Mouse (Mus musculus) megakaryocyte, adult 5-6 weeks (primary cell): ENCODE data around the gene Gm6899. TPM values are rescaled to one million over a fixed set of nuclear protein-coding genes. Genes with fewer than 3 reads are reported as not detected.

Experiments used
- ATAC-seq: 2 replicates; pipeline ENCODE4 v1.8.0; 2016; ENCODE audit warnings: mild to moderate bottlenecking, inconsistent platforms; ENCODE audit not compliant: poor library complexity, severe bottlenecking
- total RNA-seq, 2 experiments: library from RNA; stranded (forward) in 1 of 2; stranded (reverse) in 1 of 2; fragments of 153-499, 151-499 nt in 1 of 2; fragments of 221-1000, 200-1000 nt in 1 of 2; gene quantifications; 2 replicates each; pipeline versions ENCODE4 v1.2.3 to v1.2.4; 2015 to 2017

Gm6899 gene
- total RNA-seq, 2 experiments from 2014 or later: not detected

DNA sequence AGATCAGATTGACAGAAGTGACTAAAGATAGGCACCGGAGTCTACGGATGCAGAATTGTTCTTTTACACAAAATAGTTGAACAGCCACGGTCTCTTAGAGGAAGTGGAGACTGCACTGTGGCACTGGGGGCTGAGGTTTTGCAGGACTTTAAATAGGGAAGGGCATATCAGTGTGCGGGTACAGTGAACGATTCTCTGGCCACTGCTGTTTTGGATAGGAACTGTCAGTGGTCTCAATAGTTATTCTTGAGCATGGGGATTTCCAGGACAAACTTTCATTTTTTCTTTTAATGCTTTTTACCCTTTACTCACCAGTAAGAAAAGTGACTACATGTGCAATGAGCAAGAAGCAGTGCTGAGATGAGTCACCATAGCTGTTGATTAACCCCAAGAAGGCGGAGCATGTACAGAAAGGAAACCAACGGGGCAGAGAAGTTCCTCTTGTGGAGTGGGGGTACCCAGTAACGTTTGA lies 47.3 kb downstream of the Gm6899 start:
- peak; percentile 98 for ATAC-seq

DNA sequence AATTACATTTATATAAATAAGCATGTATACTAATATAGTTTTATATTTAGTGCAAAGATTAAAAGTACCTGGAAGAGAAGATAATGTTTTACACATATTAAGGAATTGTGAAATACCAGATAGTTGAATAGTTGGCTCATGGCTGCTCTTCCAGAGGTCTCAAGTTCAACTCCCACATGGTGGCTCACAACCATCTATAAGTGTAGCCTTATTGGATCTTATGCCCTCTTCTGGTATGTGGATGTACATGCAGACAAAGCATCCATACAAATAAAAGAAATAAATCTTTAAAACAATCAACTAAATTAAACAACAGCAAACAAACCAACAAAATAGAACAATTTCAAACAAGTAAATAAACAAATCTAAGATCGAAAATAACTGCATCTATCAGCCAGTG lies 49.1 kb downstream of the Gm6899 start:
- no peak for ATAC-seq

Other genes starting within 250 kb of the Gm6899 start
- gene Fancl, start 207.1 kb upstream of the Gm6899 start, total RNA-seq (2015): 23.4 and 26.4 TPM in 2 replicates
- 44.8 and 48.2 TPM in 2 replicates for gene Fancl, start 207.1 kb upstream of the Gm6899 start, total RNA-seq (2017)
- gene Vrk2, start 758 bp downstream of the Gm6899 start, total RNA-seq (2015): 84.0 and 91.6 TPM in 2 replicates
- 76.1 and 77.0 TPM in 2 replicates for gene Vrk2, start 758 bp downstream of the Gm6899 start, total RNA-seq (2017)